Mouse (Mus musculus): ENCODE measurements around the gene Cds1. TPM values are rescaled to one million over a fixed set of nuclear protein-coding genes. Genes with fewer than 3 reads are reported as not detected.

The Cds1 gene
- polyA plus RNA-seq, 1 experiment: 35.5 TPM

DNA sequence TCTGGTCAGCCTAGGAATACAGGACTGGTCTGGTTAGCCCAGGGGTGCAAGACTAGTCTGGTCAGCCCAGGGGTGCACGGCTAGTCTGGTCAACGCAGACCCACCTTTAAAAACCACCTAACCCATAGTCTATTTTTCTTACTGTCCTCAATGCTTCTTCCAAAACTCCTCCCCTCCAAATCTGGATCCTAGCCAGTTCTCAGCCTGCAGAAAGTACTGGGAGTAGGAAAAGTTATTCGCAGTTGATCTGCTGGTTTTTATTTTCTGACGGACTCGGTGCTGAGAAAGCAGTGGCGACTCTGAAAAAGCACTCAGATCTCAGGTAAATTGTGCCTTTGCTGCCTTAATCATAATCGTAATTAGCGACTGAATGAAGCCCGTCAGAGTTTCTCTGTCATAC is 7.7 kb downstream of the Cds1 start:
- no peak overlapping the region for H3K4me3 ChIP-seq (ENCODE audit: insufficient read depth, low read depth, low read length)
- TF ChIP-seq POLR2A (IDR thresholded peaks at IDR 0.05; ENCODE audit: low read depth, low read length) (no peak), CTCF (conservative IDR thresholded peaks at IDR 0.05; ENCODE audit: insufficient read depth, insufficient read length, low read depth, low read length) (no peak)
- H3K27ac ChIP-seq (ENCODE audit: insufficient read depth, low read depth, low read length): no peak overlapping the region
- DNase-seq: peak; percentile 38
- 0 out of 2 replicates have a peak, but pooled peaks cover 4% of the 10 kb centered on the region for H3K4me1 ChIP-seq (ENCODE audit: control insufficient read depth, insufficient read depth, low read length)
- H3K27me3 ChIP-seq (replicated peaks; ENCODE audit: control insufficient read depth, insufficient read depth, low read length): no peaks in the 10 kb centered on the region
- H3K36me3 ChIP-seq (ENCODE audit: control insufficient read depth, insufficient read depth, low read length): no peaks in the 10 kb centered on the region
- 44% methylated on average over 9 of the region's 9 CpGs for WGBS

DNA sequence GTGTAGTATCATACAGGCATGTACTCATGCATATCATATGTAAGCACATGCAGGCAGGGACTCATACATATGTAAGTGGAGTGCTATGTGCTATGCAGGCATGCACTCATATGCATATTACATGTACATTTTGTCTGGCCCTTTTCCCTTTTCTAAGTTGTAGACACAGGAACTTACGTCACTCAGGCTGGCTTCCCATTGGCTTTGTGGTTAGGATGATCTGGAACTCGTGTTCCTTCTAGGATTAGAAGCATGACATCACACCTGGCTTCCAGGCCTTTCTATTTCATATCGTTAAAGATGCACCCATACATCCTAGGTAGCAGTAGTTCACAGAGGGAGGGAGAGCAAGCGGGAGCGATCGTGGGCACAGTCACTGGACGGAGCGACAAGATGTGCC is 10.3 kb downstream of the Cds1 start:
- 90% methylated on average over 8 of the region's 8 CpGs for WGBS
- no peak overlapping the region for H3K27ac ChIP-seq (ENCODE audit: insufficient read depth, low read depth, low read length)
- TF ChIP-seq CTCF (conservative IDR thresholded peaks at IDR 0.05; ENCODE audit: insufficient read depth, insufficient read length, low read depth, low read length) (no peak), POLR2A (IDR thresholded peaks at IDR 0.05; ENCODE audit: low read depth, low read length) (no peak)
- no peaks in the 10 kb centered on the region for H3K4me1 ChIP-seq (ENCODE audit: control insufficient read depth, insufficient read depth, low read length)
- no peaks in the 10 kb centered on the region for H3K36me3 ChIP-seq (ENCODE audit: control insufficient read depth, insufficient read depth, low read length)
- no peaks in the 10 kb centered on the region for H3K27me3 ChIP-seq (replicated peaks; ENCODE audit: control insufficient read depth, insufficient read depth, low read length)
- H3K4me3 ChIP-seq (ENCODE audit: insufficient read depth, low read depth, low read length): no peak overlapping the region
- no peak for DNase-seq

DNA sequence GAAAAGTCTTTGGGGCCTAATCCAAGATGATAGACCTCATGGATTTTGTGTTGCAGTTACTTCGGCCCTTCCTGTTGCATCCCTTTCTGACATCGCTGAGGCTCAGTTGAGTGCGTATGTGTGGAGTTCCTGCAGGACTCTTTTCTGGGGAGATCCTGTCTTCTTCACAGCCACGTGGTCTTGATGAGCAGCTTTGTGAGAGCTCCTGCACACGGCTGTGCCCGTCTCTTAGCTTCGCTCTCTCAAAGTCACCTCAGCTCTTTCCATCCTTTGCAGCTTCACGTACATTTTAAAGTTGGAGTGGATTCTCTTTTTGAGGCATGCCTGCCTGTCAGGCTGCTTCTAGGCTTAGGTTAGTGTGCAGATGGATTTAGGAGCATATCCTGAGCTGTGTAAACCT is 11.6 kb downstream of the Cds1 start:
- no peak for DNase-seq
- no peaks in the 10 kb centered on the region for H3K27me3 ChIP-seq (replicated peaks; ENCODE audit: control insufficient read depth, insufficient read depth, low read length)
- no peaks in the 10 kb centered on the region for H3K4me1 ChIP-seq (ENCODE audit: control insufficient read depth, insufficient read depth, low read length)
- 89% methylated on average over 8 of the region's 8 CpGs for WGBS
- TF ChIP-seq POLR2A (IDR thresholded peaks at IDR 0.05; ENCODE audit: low read depth, low read length): no peak
- TF ChIP-seq CTCF (conservative IDR thresholded peaks at IDR 0.05; ENCODE audit: insufficient read depth, insufficient read length, low read depth, low read length): no peak
- H3K36me3 ChIP-seq (ENCODE audit: control insufficient read depth, insufficient read depth, low read length): no peaks in the 10 kb centered on the region
- no peak overlapping the region for H3K27ac ChIP-seq (ENCODE audit: insufficient read depth, low read depth, low read length)
- H3K4me3 ChIP-seq (ENCODE audit: insufficient read depth, low read depth, low read length): no peak overlapping the region

DNA sequence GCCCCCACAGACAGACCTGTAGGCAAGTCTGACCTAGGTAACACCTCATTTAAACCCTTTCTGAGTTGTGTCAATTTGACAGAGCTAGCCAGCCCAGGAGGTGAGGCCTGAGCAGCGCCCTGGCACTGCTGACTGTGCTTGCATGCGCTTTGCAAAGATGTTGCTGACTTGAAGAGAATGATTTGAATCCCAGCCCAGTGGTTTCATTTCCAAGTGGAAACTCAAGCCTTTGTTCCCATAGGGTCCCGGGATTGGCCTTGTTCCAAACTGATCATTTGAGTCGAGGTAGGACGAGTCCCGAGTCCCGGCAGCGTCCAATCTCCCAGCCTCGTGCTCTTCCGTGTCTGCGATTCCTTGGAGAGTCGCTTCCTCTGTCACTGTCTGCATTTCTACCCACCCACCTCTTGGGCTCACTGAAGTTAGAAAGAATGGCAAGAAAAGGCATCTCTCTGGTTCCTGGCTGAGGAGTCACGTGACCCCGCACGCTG is 14.5 kb downstream of the Cds1 start:
- WGBS: 90% methylated on average over 15 of the region's 15 CpGs
- no peak overlapping the region for H3K4me3 ChIP-seq (ENCODE audit: insufficient read depth, low read depth, low read length)
- no peak for TF ChIP-seq POLR2A (IDR thresholded peaks at IDR 0.05; ENCODE audit: low read depth, low read length)
- no peak for TF ChIP-seq CTCF (conservative IDR thresholded peaks at IDR 0.05; ENCODE audit: insufficient read depth, insufficient read length, low read depth, low read length)
- no peak for DNase-seq
- H3K4me1 ChIP-seq (ENCODE audit: control insufficient read depth, insufficient read depth, low read length): no peaks in the 10 kb centered on the region
- H3K27ac ChIP-seq (ENCODE audit: insufficient read depth, low read depth, low read length): no peak overlapping the region
- no peaks in the 10 kb centered on the region for H3K27me3 ChIP-seq (replicated peaks; ENCODE audit: control insufficient read depth, insufficient read depth, low read length)
- no peaks in the 10 kb centered on the region for H3K36me3 ChIP-seq (ENCODE audit: control insufficient read depth, insufficient read depth, low read length)

DNA sequence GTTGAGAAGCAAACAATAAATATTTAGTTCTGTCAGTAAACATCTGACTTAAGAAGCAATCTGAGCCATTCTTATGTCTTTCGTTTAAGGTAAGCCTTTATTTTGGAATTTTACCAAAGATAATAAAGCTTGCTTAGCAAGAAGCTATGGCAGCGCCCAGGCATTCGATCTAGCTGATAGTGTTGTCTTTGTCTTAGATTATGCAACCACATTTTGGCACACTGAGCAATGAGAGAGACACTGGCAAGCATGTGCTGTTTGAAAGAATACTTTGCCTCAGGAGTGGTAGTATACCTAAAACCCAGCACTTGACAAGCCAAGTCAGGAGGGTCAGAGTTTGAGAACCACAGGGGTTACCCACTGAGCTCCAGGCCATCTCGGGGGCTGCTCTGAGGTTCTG is 16.0 kb downstream of the Cds1 start:
- Histone ChIP-seq H3K27ac (ENCODE audit: insufficient read depth, low read depth, low read length) (no peak overlapping the region), H3K4me3 (ENCODE audit: insufficient read depth, low read depth, low read length) (no peak overlapping the region), H3K27me3 (replicated peaks; ENCODE audit: control insufficient read depth, insufficient read depth, low read length) (no peaks in the 10 kb centered on the region), H3K36me3 (ENCODE audit: control insufficient read depth, insufficient read depth, low read length) (no peaks in the 10 kb centered on the region), H3K4me1 (ENCODE audit: control insufficient read depth, insufficient read depth, low read length) (no peaks in the 10 kb centered on the region)
- no peak for DNase-seq
- 58% methylated on average over 4 of the region's 4 CpGs for WGBS
- TF ChIP-seq POLR2A (IDR thresholded peaks at IDR 0.05; ENCODE audit: low read depth, low read length): no peak
- no peak for TF ChIP-seq CTCF (conservative IDR thresholded peaks at IDR 0.05; ENCODE audit: insufficient read depth, insufficient read length, low read depth, low read length)

DNA sequence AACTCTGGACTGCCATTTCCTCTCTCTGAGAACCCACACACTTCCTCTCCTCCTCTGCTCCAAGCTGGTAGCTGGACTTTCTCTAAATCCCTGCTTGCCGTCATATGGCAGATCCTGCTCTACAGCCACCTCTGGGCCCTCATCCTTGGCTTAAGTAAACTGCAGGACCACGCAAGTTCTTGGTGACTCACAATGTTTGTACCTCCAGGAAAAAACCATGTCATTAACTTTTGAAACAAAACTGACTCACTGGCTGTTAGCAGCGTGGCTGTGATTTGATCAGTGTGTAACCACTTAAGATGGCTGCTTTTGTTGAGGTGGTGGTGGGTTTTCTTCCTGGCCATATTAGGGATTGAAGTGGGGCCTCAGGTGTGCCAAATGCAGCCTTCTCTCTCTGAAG is 19.4 kb downstream of the Cds1 start:
- H3K4me1 ChIP-seq (ENCODE audit: control insufficient read depth, insufficient read depth, low read length): no peaks in the 10 kb centered on the region
- TF ChIP-seq POLR2A (IDR thresholded peaks at IDR 0.05; ENCODE audit: low read depth, low read length) (no peak), CTCF (conservative IDR thresholded peaks at IDR 0.05; ENCODE audit: insufficient read depth, insufficient read length, low read depth, low read length) (no peak)
- no peak overlapping the region for H3K4me3 ChIP-seq (ENCODE audit: insufficient read depth, low read depth, low read length)
- H3K27ac ChIP-seq (ENCODE audit: insufficient read depth, low read depth, low read length): no peak overlapping the region
- H3K27me3 ChIP-seq (replicated peaks; ENCODE audit: control insufficient read depth, insufficient read depth, low read length): no peaks in the 10 kb centered on the region
- H3K36me3 ChIP-seq (ENCODE audit: control insufficient read depth, insufficient read depth, low read length): no peaks in the 10 kb centered on the region
- no peak for DNase-seq
- 69% methylated on average over 3 of the region's 3 CpGs for WGBS

DNA sequence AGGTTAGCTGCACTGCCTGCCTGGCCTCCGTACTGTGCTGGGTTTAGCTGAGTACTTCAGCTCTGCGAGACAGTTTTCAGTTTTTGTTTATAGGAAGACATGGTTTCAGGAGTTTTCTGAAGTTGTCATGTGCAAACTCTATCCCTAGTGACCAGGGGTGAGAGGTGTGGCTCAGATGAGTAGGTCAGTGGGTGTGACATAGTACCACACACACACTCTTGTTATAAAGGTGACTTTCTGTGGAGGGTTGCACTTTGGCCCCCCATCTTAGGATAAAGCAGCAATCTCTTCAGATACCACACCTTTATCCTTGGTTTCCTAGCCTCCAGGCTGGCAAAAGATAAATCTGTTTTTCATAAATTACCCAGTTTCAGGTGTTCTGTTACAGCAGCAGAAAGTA is 19.9 kb downstream of the Cds1 start:
- Histone ChIP-seq H3K27ac (ENCODE audit: insufficient read depth, low read depth, low read length) (no peak overlapping the region), H3K36me3 (ENCODE audit: control insufficient read depth, insufficient read depth, low read length) (no peaks in the 10 kb centered on the region)
- WGBS: 89% methylated on average over 2 of the region's 2 CpGs

More for the DNA sequence above, 19.9 kb downstream of the Cds1 start:
- DNase-seq: no peak
- H3K4me1 ChIP-seq (ENCODE audit: control insufficient read depth, insufficient read depth, low read length): no peaks in the 10 kb centered on the region
- H3K27me3 ChIP-seq (replicated peaks; ENCODE audit: control insufficient read depth, insufficient read depth, low read length): no peaks in the 10 kb centered on the region
- no peak for TF ChIP-seq POLR2A (IDR thresholded peaks at IDR 0.05; ENCODE audit: low read depth, low read length)
- TF ChIP-seq CTCF (conservative IDR thresholded peaks at IDR 0.05; ENCODE audit: insufficient read depth, insufficient read length, low read depth, low read length): no peak
- H3K4me3 ChIP-seq (ENCODE audit: insufficient read depth, low read depth, low read length): no peak overlapping the region
